Mouse (Mus musculus) gastrocnemius, postnatal 10 days (tissue): ENCODE measurements around the gene Serinc1. TPM values are rescaled to one million over a fixed set of nuclear protein-coding genes. Genes with fewer than 3 reads are reported as not detected.

ENCODE experiments used
- DNase-seq: peaks from one replicate; pipeline ENCODE4 v3.0.0; 2021; ENCODE audit warnings: mixed read lengths
- total RNA-seq, 2 experiments: library from RNA; stranded (reverse); gene quantifications; 2 replicates each; pipeline ENCODE4 v1.2.3; 2021

Serinc1 gene
- total RNA-seq, 2 experiments from 2014 or later: 170 to 176 TPM

GRCm38 (mm10) chr10:57485908-57486541 is 46.3 kb downstream of the Serinc1 start, which contains the start of gene Hsf2:
TSS of gene Hsf2 (plus strand) at chr10:57486385.
- DNase-seq: peak; percentile 93

GRCm38 (mm10) chr10:57484741-57485140 is 47.6 kb downstream of the Serinc1 start:
- no peak for DNase-seq

GRCm38 (mm10) chr10:57481717-57482116 is 50.6 kb downstream of the Serinc1 start:
- no peak for DNase-seq

GRCm38 (mm10) chr10:57477121-57477843 is 55.0 kb downstream of the Serinc1 start:
- DNase-seq: no peak

Other genes starting within 250 kb of the Serinc1 start
- gene Hsf2, start 46.1 kb downstream of the Serinc1 start, total RNA-seq: 10 to 100 TPM; 30.5 to 35.7 TPM
- gene Pkib, start 99.5 kb upstream of the Serinc1 start, total RNA-seq: not detected